Mouse (Mus musculus) adrenal gland, adult 18-20 months (tissue): Measurements from ENCODE around the gene Dph5. TPM values are rescaled to one million over a fixed set of nuclear protein-coding genes. Genes with fewer than 3 reads are reported as not detected.

Source experiments
- microRNA-seq, 2 experiments: library from miRNA; unstranded; fragments of <30 nt; microRNA quantifications; one replicate each; pipeline ENCODE4 v1.2.0; 2021; ENCODE audit warnings: borderline number of aligned reads in 2 of 2
- total RNA-seq, 2 experiments: library from RNA; stranded (reverse); gene quantifications; 1 replicate in 1 of 2; 2 replicates in 1 of 2; pipeline ENCODE4 v1.2.3; 2021

The Dph5 gene
- total RNA-seq, 2 experiments from 2014 or later: 16.1 to 17.0 TPM

Small RNA genes within 50 kb of the gene (microRNA-seq; reads per million reads assigned to microRNA genes)
- gene Mir669n: 0 reads per million in 2 experiments

Other genes starting within 250 kb of the Dph5 start
- 10 to 100 TPM; 16.8 to 25.6 TPM for gene S1pr1, start 172.8 kb upstream of the Dph5 start, total RNA-seq
- gene Slc30a7, start 119.6 kb downstream of the Dph5 start, total RNA-seq: 10 to 100 TPM; 28.9 to 37.9 TPM
- gene Extl2, start 119.6 kb downstream of the Dph5 start, total RNA-seq: 10 to 100 TPM; 10.6 to 15.3 TPM
- 10 to 100 TPM; 21.0 to 48.6 TPM for gene Vcam1, start 241.9 kb downstream of the Dph5 start, total RNA-seq